Comparison of ENCODE assay signal across 8 mouse cellular contexts in genomic region chr19:53601363-53601655, GRCm38 (mm10). TPM values are rescaled to one million over a fixed set of nuclear protein-coding genes. Genes with fewer than 3 reads are reported as not detected.
DNase-seq lines count a peak whose midpoint lies in the region; ATAC-seq and TF ChIP-seq lines count a peak whose summit lies in the region.

No protein-coding gene starts in this region.

- H3K4me3 ChIP-seq in layer of hippocampus, adult 2 months, result peak overlapping the region; percentile 88
- H3K4me3 ChIP-seq in hindbrain, embryonic 16.5 days (ENCODE audit: low read length), result peak overlapping the region; percentile 71
- peak overlapping the region; percentile 62 for H3K4me3 ChIP-seq in midbrain, postnatal 0 days (ENCODE audit: low read depth, low read length)

- peaks cover 2% of the 10 kb centered on the region; the same call in 1 of the 2 replicates for H3K36me3 ChIP-seq in hindbrain, embryonic 16.5 days (ENCODE audit: control insufficient read depth, insufficient read depth, low read length)
- peaks cover 2% of the 10 kb centered on the region; the same call in 1 of the 2 replicates for H3K36me3 ChIP-seq in midbrain, postnatal 0 days (ENCODE audit: insufficient read depth, low read length)

- H3K27ac ChIP-seq in layer of hippocampus, adult 2 months, result peak overlapping the region; percentile 100
- H3K27ac ChIP-seq in hindbrain, embryonic 16.5 days (ENCODE audit: low read depth, low read length), result 0 out of 2 replicates have a peak overlapping the region, but pooled peaks have one; percentile 95
- H3K27ac ChIP-seq in midbrain, postnatal 0 days (ENCODE audit: low read depth, low read length), result no peak overlapping the region

- DNase-seq in layer of hippocampus, adult 2 months (ENCODE audit: low spot score in 2 of 2), result no peak
- no peak for DNase-seq in layer of hippocampus, adult 9-11 months
- DNase-seq in c-Kit-negative CD71-positive TER-119-positive erythroid progenitor cells, embryonic 14.5 days (ENCODE audit: low read depth, low spot score), result peak; percentile 36
- no peak for DNase-seq in midbrain, postnatal 0 days (ENCODE audit: low spot score)
- no peak for DNase-seq in layer of hippocampus, adult 18-20 months (ENCODE audit: low spot score in 2 of 2)
- DNase-seq in left cerebral cortex, adult 8-10 months (ENCODE audit: low spot score in 2 of 2), result no peak
- no peak for DNase-seq in gastrocnemius, postnatal 36 days

- H3K9ac ChIP-seq in hindbrain, embryonic 16.5 days (ENCODE audit: low read depth, low read length), result peak overlapping the region; percentile 88
- H3K9ac ChIP-seq in midbrain, postnatal 0 days (replicated peaks; ENCODE audit: low read length, poor library complexity, severe bottlenecking), result peak overlapping the region; percentile 66

- H3K4me2 ChIP-seq in hindbrain, embryonic 16.5 days (ENCODE audit: low read length), result peak overlapping the region; percentile 60
- peak overlapping the region; percentile 90 for H3K4me2 ChIP-seq in midbrain, postnatal 0 days (ENCODE audit: low read depth, low read length, poor library complexity, severe bottlenecking)

- WGBS in hindbrain, embryonic 16.5 days, result 9% methylated on average over 11 of the region's 11 CpGs
- WGBS in midbrain, postnatal 0 days, result 9% methylated on average over 11 of the region's 11 CpGs

- no peaks in the 10 kb centered on the region for H3K9me3 ChIP-seq in hindbrain, embryonic 16.5 days (ENCODE audit: control insufficient read depth, low read length)
- H3K9me3 ChIP-seq in midbrain, postnatal 0 days (ENCODE audit: low read length), result no peaks in the 10 kb centered on the region

- no peak for ATAC-seq in hindbrain, embryonic 16.5 days
- ATAC-seq in midbrain, postnatal 0 days (ENCODE audit: low FRiP score), result no peak

- no peak for TF ChIP-seq CTCF in layer of hippocampus, adult 2 months (conservative IDR thresholded peaks at IDR 0.05)
- no peak for TF ChIP-seq CTCF in midbrain, postnatal 0 days (IDR thresholded peaks at IDR 0.05)

- H3K27me3 ChIP-seq in hindbrain, embryonic 16.5 days (replicated peaks; ENCODE audit: control insufficient read depth, insufficient read depth, low read length), result no peaks in the 10 kb centered on the region
- H3K27me3 ChIP-seq in midbrain, postnatal 0 days (ENCODE audit: insufficient read depth, low read length), result no peaks in the 10 kb centered on the region

- H3K4me1 ChIP-seq in hindbrain, embryonic 16.5 days (ENCODE audit: control insufficient read depth, insufficient read depth, low read depth, low read length), result peaks cover 13% of the 10 kb centered on the region
- peaks cover 7% of the 10 kb centered on the region for H3K4me1 ChIP-seq in midbrain, postnatal 0 days (ENCODE audit: insufficient read depth, low read length)

- intact Hi-C loops in gastrocnemius, postnatal 36 days (cut with DNase I), result no loop called here

RNA-seq across cellular contexts. Expression of gene Smc3, which starts 1.1 kb away (rescaled TPM):
- total RNA-seq in layer of hippocampus, adult 2 months (2021), result 10 to 100 TPM; 44.7 to 49.4 TPM
- 49.9 and 50.0 TPM in 2 replicates for polyA plus RNA-seq in hindbrain, embryonic 16.5 days (2015; fragmentation: Nextera tagmentation; extraction: Ambion mirVana)
- 26.1 and 29.3 TPM in 2 replicates for total RNA-seq in midbrain, postnatal 0 days (2014; rRNA removed)
- 39.4 and 45.7 TPM in 2 replicates for polyA plus RNA-seq in midbrain, postnatal 0 days (2015; fragmentation: Nextera tagmentation; extraction: Ambion mirVana)
- total RNA-seq in layer of hippocampus, adult 18-20 months (2021), result 10 to 100 TPM; 40.8 to 42.8 TPM
- 10 to 100 TPM; 37.0 to 42.3 (median 40.1) TPM for total RNA-seq in left cerebral cortex, adult 8-10 months (2022)
- total RNA-seq in gastrocnemius, postnatal 36 days (2021), result 10 to 100 TPM; 13.1 to 14.2 TPM

RNA-seq across cellular contexts. Expression of gene Nutf2-ps1, which starts 12.4 kb away (rescaled TPM):
- total RNA-seq in layer of hippocampus, adult 2 months (2021), result 10 to 100 TPM; 23.6 to 36.0 TPM
- 206 and 244 TPM in 2 replicates for polyA plus RNA-seq in hindbrain, embryonic 16.5 days (2015; fragmentation: Nextera tagmentation; extraction: Ambion mirVana)
- total RNA-seq in midbrain, postnatal 0 days (2014; rRNA removed), result 67.9 and 94.6 TPM in 2 replicates
- 160 and 200 TPM in 2 replicates for polyA plus RNA-seq in midbrain, postnatal 0 days (2015; fragmentation: Nextera tagmentation; extraction: Ambion mirVana)
- 10 to 100 TPM; 33.4 to 47.2 TPM for total RNA-seq in layer of hippocampus, adult 18-20 months (2021)
- 10 to 100 TPM; 41.8 to 54.3 (median 47.0) TPM for total RNA-seq in left cerebral cortex, adult 8-10 months (2022)
- total RNA-seq in gastrocnemius, postnatal 36 days (2021), result 10 to 100 TPM; 56.6 to 81.6 TPM
